Comparison of ENCODE assay signal across 29 mouse cellular contexts in the genomic region with DNA sequence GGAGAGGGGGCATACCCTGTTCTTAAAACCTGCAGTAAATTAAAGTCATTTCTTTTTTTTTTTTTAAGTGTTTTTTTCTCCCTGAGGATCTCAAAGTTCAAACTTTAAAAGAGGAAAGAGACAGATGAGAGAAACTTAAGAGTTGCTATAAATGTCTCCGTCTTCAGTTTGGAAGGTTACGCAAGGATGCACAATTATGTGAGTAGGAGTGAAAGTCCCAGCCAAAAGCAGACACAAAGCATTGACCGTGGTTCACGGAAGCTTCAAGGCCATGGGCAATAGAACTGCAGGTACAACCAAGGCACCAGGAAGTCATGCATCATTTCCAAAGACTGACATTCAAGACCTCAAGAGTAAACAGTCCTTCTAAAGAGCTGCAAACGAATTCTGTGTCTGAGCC.
"Had no signal": no experiment of that assay in that cellular context is flagged by ENCODE, and none has a peak within 500 bp of the region (broad histone marks: within the 10 kb centered on the region; RNA-seq: fewer than 3 reads in every experiment).

No protein-coding gene starts in this region.

- H3K9me3 ChIP-seq: embryonic facial prominence, embryonic 10.5 days; embryonic facial prominence, embryonic 12.5 days; embryonic facial prominence, embryonic 13.5 days; embryonic facial prominence, embryonic 15.5 days; forebrain, embryonic 10.5 days; forebrain, embryonic 12.5 days; forebrain, embryonic 13.5 days; forebrain, embryonic 15.5 days had no signal

- H3K27me3 ChIP-seq: embryonic facial prominence, embryonic 12.5 days; embryonic facial prominence, embryonic 13.5 days; embryonic facial prominence, embryonic 15.5 days; forebrain, embryonic 12.5 days; forebrain, embryonic 13.5 days; forebrain, embryonic 15.5 days had no signal

- ATAC-seq: forebrain, embryonic 13.5 days; forebrain, embryonic 14.5 days; forebrain, embryonic 15.5 days; forebrain, embryonic 16.5 days; forebrain, postnatal 0 days had no signal

- H3K4me3 ChIP-seq: embryonic facial prominence, embryonic 10.5 days; embryonic facial prominence, embryonic 12.5 days; embryonic facial prominence, embryonic 13.5 days; embryonic facial prominence, embryonic 15.5 days; erythroblast, embryonic 14.5 days; forebrain, embryonic 10.5 days; forebrain, embryonic 12.5 days; forebrain, embryonic 13.5 days; forebrain, embryonic 15.5 days; gastrocnemius, adult 2 months; heart, adult 2 months had no signal

- H3K27ac ChIP-seq: embryonic facial prominence, embryonic 10.5 days; embryonic facial prominence, embryonic 12.5 days; embryonic facial prominence, embryonic 13.5 days; embryonic facial prominence, embryonic 15.5 days; forebrain, embryonic 10.5 days; forebrain, embryonic 12.5 days; forebrain, embryonic 15.5 days; gastrocnemius, adult 2 months; heart, adult 2 months had no signal

- H3K4me2 ChIP-seq: embryonic facial prominence, embryonic 12.5 days; embryonic facial prominence, embryonic 13.5 days; embryonic facial prominence, embryonic 15.5 days; forebrain, embryonic 12.5 days; forebrain, embryonic 13.5 days; forebrain, embryonic 15.5 days had no signal

- H3K4me1 ChIP-seq: embryonic facial prominence, embryonic 12.5 days; embryonic facial prominence, embryonic 13.5 days; embryonic facial prominence, embryonic 15.5 days had no signal

- DNase-seq: cerebellum, adult 2 months; cerebellum, adult 8-10 months; cerebellum, adult 9-10 months; cerebellum, adult 9-11 months; cerebellum, postnatal 10 days; cerebellum, postnatal 14 days; cerebellum, postnatal 25 days; cerebellum, postnatal 36 days; embryo, embryonic 11 days; forebrain, postnatal 0 days; gastrocnemius, adult 2 months; gastrocnemius, postnatal 10 days; gastrocnemius, postnatal 14 days; gastrocnemius, postnatal 25 days; gastrocnemius, postnatal 36 days; heart, adult 11 months; heart, adult 18-20 months; heart, adult 2 months had no signal

- H3K36me3 ChIP-seq: embryonic facial prominence, embryonic 10.5 days; embryonic facial prominence, embryonic 12.5 days; embryonic facial prominence, embryonic 13.5 days; embryonic facial prominence, embryonic 15.5 days; forebrain, embryonic 12.5 days; forebrain, embryonic 15.5 days had no signal

- H3K9ac ChIP-seq: embryonic facial prominence, embryonic 12.5 days; embryonic facial prominence, embryonic 13.5 days; embryonic facial prominence, embryonic 15.5 days; forebrain, embryonic 12.5 days; forebrain, embryonic 13.5 days; forebrain, embryonic 15.5 days; forebrain, postnatal 0 days had no signal
